Mouse (Mus musculus): Measurements from ENCODE around the gene Ulk4.
"Not testable (repeated sequence)": the region's sequence is repeated elsewhere in the genome, so short reads cannot be mapped to it uniquely, and the experiment has no call there.

Ulk4 gene

DNA sequence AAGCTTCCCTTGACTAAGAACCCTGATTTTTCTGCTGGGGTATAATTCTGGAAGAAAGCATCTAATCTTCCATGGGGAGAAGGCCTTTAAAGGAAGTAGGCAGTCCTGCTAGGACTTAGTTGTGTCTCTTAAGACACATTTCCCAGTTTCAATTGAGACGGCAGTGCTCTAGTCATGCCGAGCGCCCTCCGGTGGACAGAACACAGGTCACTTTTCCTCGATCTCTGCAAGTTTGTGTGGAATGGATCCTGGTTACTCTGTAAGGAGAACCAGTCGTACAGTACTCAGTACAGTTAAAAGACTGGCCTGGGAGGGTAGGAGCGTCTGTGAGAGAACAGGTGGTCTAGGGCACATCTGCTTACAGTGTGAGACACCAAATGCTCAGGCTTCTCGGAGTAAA lies 340.6 kb downstream of the Ulk4 start:
- DNase-seq (ENCODE audit: low read depth, low spot score), result peak; percentile 73

DNA sequence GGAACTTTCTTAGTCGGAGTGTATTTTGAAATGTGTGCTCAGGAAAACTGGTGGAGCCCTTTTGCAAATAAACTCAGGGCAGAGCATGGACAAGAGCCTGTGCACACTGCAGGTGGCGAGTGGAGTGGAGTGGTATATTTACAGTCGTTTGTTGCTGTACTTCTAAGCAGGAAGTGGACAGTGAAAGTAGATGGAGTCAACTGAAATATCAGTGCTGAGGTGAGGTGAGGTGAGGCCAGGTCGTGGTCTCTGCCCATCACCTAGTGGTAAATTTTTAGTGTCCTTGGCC lies 341.4 kb downstream of the Ulk4 start:
- no peak for DNase-seq (ENCODE audit: low read depth, low spot score)

DNA sequence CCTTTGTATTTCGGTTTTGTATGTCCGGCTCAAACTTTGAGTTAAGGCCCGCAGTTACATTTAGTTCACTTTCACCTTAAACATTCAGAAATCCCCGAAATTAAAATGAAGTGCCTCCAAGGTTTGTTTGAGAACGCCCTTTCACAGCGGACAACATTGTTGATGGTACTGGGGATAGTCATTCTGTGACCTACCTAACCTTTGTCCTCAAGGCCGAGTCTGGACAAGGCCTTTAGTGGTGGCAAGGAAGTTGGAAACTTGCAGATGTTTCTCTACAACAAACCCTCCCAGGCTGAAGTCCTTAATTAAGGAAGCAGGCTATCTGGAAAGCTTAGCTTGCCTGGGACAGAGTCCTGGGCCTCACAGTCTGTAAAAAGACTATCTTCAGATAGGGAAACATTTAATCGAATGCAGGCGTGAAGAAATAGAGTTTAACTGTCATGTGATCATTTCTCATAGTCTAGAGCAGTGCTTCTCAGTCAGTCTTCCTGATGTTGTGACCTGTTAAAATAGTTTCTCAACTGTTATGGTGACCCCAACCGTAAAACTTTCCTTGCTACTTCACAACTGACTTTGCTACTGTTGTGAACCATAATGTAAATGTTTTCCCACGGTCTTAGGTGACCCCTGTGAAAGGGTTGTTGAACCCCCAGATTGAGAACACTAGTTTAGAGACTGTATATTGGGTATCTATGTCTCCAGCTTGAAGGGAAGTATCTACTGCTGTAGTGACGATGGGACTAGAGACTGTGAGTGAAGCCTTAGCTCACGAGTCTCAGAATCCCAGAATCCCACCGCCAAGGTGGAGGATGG lies 342.0 kb downstream of the Ulk4 start:
- no peak for DNase-seq (ENCODE audit: low read depth, low spot score)

DNA sequence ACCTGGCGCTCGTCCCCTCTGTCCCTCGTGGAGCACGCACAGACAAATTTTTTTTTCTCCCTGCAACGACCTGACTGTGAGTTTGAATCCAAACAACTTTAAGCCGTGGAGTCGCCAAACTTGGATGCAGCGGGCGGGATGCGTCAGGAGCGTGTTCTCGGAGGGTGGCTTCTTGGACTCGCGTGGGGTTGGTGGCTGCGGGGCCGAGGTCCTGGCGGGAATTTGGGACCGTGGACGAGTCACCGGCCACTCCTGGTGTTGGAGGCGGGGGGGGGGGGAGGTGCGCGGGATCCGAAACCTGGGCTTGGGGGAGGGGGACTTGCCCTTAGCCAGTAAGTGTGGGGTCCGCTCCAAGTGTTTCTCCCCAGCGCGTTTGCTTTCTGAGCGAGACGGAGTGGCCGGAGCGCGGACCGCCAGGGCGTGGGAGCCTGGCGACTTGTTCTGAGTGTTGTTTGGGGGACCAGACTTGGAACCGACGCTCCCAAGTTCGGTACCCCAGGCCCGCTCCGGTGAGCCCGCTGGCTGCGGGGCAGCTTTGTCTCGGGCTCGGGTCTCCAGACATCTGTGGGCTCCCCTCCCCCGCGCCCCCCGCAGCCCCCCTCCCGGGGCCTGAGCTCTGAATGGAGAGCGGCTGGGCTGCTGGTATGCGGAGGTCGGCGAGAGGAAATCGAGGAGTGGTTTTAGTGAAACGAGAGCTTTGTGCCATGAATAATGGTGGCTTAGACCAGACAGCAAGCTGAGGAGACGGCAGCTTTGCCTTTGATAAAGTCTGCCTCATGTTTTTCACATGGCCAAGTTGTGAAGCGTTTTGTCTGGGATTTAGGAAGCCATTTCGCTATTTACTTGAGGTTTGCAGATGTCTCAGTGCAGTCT lies 342.9 kb downstream of the Ulk4 start:
- peak; percentile 76 for DNase-seq (ENCODE audit: low read depth, low spot score)

DNA sequence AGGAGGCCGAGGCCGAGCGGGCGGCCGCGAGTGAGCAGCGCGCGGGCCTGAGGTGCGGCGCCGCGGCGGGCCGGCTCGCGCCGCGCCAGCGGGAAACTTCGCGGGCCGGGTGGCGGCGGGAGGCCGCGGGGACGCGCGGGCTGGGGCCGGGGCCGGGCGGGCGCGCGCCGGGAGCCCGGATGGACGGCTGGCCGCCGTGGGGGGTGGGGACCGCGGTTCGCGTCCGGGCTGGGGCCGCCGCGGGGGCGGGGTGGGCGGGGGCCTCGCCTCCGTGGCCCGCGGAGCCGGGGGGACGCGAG lies 343.5 kb downstream of the Ulk4 start:
- DNase-seq (ENCODE audit: low read depth, low spot score), result peak; percentile 48

DNA sequence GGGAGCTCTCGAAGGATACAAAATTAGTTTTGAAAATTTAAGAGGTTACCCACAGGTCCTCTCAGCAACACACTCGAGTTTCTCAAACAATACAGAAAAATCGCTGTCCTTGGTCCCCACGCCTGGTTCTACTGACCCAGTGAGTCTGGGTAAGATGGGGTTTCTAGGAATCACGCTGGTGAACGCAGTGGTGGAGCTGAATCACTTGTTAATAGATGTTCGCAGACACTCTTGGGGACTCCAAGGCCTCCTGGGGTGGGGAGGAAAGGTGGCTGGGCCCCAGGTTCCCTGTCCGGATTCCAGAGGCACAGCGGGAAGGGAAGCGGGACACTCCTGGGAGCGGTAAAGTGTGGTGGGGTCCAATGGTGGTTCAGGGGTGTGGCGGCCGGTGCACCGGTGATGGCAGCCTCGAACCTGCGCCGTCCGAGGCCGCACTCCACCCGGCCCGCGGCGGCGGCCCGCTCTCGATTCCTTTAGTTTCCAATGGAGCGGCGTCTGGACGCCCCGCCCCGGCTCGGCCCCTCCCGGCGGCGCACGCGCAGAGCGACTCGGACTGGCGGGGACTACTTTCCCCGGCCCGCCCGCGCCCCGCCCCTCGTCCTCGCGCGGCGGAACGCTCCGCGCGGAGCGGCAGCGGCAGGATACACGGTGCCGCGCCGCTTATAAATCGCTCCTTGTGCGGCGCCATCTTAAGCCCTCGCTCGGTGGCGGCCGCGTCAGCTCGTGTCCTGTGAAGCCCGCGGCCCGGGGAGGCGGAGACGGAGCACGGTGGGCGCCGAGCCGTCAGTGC lies 344.0 kb downstream of the Ulk4 start:
- DNase-seq (ENCODE audit: low read depth, low spot score), result peak; percentile 97

DNA sequence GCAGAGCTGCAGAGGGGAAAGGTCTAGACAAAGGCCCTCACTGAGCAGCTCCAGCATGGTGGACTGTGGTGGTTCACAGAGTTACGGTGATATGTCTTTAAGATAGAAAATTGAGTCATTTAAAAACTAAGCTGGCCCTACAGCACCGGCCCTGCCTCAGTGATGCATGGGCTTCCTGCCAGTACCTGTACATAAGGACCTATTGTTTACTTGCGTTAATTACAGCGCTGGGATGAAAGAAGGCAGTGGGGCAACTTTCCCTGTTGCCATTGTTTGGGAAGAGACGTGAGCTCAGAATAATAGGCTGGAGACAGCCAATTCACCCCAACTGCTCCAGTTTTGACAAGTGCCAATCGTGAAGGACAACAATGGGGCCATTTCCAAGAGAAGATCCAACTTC lies 344.6 kb downstream of the Ulk4 start:
- no peak for DNase-seq (ENCODE audit: low read depth, low spot score)

GRCm38 (mm10) chr9:120930811-120931210 lies 346.2 kb downstream of the Ulk4 start:
- DNase-seq (ENCODE audit: low read depth, low spot score), result no peak

DNA sequence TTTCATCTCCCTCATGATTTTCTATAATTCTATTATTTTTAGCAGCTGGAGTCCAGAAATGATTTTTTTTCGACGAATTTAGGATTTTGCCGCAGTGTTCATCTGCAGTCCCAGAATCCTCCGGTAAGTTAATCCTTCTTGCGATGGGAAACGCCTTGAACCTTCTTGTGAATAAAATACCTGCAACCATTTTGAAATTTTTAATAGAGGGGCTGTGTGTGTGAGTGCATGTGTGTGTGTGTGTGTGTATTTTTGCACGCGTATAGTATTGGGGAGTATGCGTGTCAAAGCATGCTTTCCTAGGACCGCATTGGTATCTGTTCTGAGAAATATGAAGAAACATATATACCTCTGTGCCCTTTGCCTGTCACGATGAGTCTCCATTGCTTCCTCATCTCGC lies 347.0 kb downstream of the Ulk4 start:
- no peak for DNase-seq (ENCODE audit: low read depth, low spot score)

DNA sequence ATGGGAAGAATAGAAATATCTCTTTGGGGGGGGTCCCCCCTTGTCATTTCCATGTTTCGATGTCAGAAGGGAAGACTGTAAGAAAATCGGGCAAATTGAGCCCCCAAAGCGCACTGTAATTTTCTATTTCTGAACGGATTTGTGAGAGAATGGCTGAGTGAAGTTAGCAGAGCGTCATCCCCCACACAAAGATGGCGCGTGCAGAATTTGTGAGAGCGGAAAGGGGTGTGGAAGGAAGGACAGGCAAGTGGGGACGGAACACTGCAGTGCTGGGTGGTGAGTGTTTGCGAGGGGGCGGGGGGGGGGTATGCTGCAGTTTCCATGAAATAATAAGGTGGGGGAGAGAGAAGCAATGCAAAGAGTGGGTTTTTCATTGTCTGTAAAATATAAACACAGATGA lies 347.9 kb downstream of the Ulk4 start, which contains the start of gene Ctnnb1:
Gene Ctnnb1 (plus strand): TSS at position 136 of the 400 bp plus-strand sequence.
- no peak for DNase-seq (ENCODE audit: low read depth, low spot score)

DNA sequence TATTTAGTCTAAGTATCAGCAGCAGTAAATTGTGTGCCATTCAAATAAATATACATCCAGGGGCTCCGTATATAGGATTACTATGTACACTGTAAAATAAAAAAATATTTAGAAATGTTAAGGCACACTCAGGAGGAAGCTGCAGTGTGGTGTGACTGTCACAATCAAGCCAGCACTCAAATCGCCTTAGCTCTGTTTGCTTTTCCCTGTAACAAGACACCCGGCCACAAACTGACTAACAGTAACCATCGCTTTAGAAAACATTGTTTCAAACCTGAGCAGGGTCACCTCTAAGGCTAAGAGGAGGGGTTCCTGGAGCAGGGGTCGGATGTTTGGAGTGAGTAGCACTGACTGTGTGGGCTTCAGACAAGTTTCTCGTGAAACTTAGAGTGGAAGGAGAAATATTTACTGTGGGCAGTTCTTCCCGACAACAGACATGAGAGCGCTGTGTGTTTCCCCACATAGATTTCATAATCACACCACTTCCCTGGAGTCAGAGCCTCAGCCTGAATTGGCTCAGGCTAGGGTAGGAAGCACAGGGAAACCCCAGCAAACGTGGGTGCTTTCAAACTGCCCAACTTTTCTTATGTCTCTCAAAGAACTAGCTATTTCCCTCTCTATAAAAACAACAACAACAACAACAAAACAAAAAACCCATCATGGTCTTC lies 349.9 kb downstream of the Ulk4 start:
- DNase-seq (ENCODE audit: low read depth, low spot score), result no peak

GRCm38 (mm10) chr9:120926126-120926525 lies 350.9 kb downstream of the Ulk4 start:
- no peak for DNase-seq (ENCODE audit: low read depth, low spot score)

DNA sequence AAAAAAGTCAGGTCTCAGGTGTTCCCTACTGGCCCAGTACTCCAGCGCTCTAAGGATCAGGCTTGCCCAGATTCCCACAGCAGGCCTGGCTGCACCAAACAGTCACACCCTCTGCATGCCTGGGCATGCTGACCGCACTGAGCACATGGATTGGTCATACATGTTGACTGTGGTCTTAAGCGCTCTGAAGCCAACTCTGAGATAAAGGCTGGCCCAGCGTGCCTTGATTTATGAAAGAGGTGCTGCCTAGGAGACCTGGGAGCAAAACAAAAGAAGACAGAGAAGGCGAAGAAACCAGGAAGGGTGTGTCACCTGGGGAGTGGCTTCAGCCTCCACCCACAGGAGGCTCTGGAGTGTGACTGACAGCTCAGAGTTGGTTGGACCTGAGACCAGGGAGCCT lies 357.9 kb downstream of the Ulk4 start:
- DNase-seq (ENCODE audit: low read depth, low spot score), result no peak

- DNase-seq (ENCODE audit: low read depth, low spot score), result no peak
Measured at GRCm38 (mm10) chr9:120918642-120919041, 358.4 kb downstream of the Ulk4 start.

DNA sequence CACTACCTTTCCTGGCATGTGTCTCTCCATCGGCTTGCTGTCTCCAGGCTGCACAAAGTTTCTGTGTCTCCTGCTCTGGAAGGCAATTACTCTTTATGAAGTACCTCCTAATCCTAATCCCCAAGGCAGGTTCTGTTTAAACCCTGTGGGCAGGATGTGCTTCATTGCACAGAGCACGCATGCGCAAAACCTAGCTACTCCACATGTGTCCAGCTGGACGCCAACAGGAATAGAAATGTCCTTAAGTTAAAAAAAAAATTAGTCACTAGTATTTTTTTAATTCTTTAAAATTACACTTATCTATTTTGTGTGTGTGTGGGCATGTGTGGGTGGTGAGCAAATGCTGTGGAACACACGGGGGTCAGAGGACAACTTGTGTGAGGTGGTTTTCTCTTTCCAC lies 358.8 kb downstream of the Ulk4 start:
- DNase-seq (ENCODE audit: low read depth, low spot score), result no peak

- DNase-seq (ENCODE audit: low read depth, low spot score), result not testable (repeated sequence)
Measured at GRCm38 (mm10) chr9:120917619-120918018, 359.4 kb downstream of the Ulk4 start.

- DNase-seq (ENCODE audit: low read depth, low spot score), result no peak
Measured at GRCm38 (mm10) chr9:120914877-120915459, 362.0 kb downstream of the Ulk4 start.

DNA sequence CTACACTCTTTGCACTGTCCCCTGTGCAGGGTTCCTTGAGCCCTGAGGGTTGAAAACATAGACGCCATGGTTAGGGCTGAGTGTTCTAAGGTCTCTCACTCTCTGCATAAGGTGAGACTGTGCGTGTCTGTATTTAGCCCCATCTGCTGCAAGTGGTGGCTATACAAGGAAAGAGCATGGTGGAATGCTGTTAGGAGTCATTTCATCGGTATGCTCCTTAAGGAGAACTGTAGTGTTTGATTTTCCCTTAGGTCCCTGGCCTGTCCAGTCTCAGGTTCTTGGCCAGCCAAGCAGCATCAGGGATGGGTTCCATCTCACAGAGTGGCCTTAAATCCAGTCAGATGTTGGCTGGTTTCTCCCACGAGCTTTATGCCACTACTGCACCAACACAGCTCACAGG lies 362.6 kb downstream of the Ulk4 start:
- DNase-seq (ENCODE audit: low read depth, low spot score), result no peak

GRCm38 (mm10) chr9:120913152-120913551 lies 363.8 kb downstream of the Ulk4 start:
- DNase-seq (ENCODE audit: low read depth, low spot score), result no peak

- peak; percentile 48 for DNase-seq (ENCODE audit: low read depth, low spot score)
Measured at GRCm38 (mm10) chr9:120908461-120908860, 368.5 kb downstream of the Ulk4 start.

Data from mesoderm, embryonic 11.5 days (tissue).